Mouse (Mus musculus): ENCODE results near the gene Uqcc3. TPM values are rescaled to one million over a fixed set of nuclear protein-coding genes. Genes with fewer than 3 reads are reported as not detected.
"Not testable (repeated sequence)": the region's sequence is repeated elsewhere in the genome, so short reads cannot be mapped to it uniquely, and the experiment has no call there.

The Uqcc3 gene
- 10 to 100 TPM; 50.4 to 58.1 TPM for total RNA-seq (2021)

GRCm38 (mm10) chr19:8880311-8881033 lies at the start of gene Uqcc3:
Gene Uqcc3, minus strand, starts transcription at chr19:8880923.
- peak; percentile 92 to 94 for DNase-seq
- intact Hi-C loops (cut with DNase I) = no loop called here

- intact Hi-C loops (cut with DNase I) = no loop called here
- no peak for DNase-seq
Measured at GRCm38 (mm10) chr19:8930117-8930516, 49.4 kb upstream of the Uqcc3 start.

DNA sequence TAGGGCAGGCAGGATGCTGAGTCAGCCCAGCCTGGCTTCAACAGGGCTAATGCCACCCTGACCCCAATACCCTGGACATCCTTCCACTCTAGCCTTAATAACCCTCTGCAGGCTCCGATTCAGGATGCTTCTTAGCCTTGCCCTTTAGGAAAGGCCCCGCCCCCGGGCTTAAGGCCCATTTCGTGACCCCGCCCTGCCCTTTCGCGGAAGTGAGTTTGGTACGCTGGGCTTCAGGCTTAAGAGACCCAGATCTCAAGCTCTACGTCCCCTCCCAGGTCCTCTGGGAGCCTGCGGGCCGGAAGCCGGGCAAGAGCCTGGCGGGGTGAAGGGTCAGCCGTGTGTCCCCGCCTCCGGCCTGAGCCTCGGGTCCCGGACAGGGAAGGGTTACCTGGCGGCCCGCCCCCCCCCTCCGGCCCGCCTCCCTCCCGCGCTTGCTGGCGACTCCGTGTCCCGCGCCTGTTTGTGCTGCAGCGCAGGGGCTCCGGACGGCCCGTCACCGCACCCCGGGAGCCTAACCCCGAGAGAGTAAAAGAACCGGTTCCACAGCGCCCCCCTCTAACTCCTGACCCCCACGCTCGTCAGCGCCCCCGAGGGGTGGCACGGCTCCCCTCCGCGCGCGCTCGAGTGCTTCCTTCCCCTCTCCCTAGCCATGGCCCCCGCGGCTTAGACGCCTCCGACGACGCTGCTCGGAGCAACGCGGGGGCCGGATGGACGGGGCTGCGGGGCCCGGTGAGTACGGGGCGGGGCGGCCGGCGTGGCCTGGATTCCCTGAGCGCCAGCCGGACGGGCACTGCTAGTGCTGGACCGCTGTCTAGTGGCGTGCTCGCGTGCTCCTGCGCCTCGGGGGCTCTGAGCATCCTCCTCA lies 48.7 kb upstream of the Uqcc3 start, which contains the start of the genes Rom1 and Eml3:
Gene Rom1, minus strand, starts transcription at position 133 of the 865 bp plus-strand sequence.
Gene Eml3, plus strand, starts transcription at position 329 of the 865 bp plus-strand sequence.
- intact Hi-C loops (cut with DNase I) = no loop called here
- peak; percentile 94 to 95 for DNase-seq

- no peak for DNase-seq
- intact Hi-C loops (cut with DNase I) = no loop called here
Measured at GRCm38 (mm10) chr19:8928689-8929223, 48.0 kb upstream of the Uqcc3 start.

DNA sequence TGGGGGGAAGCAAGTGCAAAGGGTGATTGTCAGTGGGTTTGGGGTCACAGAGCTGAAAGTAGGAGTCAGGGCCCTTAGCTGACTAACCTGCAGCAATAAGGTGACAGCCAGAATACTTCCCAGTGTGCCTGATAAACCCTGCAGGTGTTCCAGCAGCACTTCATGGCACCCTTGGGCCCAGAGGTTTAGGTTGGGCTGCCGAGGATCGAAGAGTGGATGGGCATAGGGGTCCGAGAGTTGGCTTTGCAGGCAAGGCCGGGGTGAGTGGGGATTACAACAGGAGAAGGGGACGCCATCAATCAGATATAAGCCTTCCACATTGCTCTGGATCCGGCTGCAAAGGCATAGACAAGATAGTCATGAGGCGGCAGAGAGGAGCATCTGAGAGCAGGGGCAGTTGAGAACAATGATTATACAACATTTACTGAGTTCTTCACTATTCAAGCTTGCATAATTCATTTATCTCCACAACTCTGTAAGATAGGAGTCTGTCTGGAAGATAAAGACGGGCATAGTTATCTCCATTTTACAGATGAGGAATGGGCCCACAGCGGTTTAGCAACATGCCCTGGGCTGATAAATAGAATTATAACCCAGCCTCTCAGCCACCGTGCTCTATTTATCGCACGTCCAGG lies 47.3 kb upstream of the Uqcc3 start:
- intact Hi-C loops (cut with DNase I) = no loop called here
- no peak for DNase-seq

GRCm38 (mm10) chr19:8926766-8927165 lies 46.0 kb upstream of the Uqcc3 start:
- intact Hi-C loops (cut with DNase I) = no loop called here
- DNase-seq = no peak

- no peak for DNase-seq
- intact Hi-C loops (cut with DNase I) = no loop called here
Measured at GRCm38 (mm10) chr19:8921741-8922140, 41.0 kb upstream of the Uqcc3 start.

DNA sequence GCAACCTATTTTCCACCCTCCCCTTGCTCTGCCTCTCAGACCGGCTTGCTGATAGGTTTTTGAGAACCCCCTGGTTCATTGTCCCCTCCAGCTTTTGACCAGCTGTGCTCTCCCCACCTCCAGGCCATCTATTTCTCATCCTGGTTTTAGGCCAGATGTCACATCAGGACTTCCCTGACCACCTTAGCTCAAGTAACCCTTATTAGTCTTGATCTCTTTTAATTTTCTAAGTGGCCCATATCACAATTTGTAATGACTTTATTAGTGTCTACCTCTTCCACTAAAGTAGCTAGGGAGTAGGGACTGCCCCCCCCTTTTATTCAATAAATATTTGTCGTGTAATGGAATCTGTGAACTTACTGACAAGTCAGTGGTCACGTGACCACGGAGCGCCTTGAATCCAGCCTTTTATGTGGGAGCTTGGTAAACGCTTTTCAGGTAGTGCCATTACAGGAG lies 40.1 kb upstream of the Uqcc3 start:
- DNase-seq = peak in 1 of 2 experiments; percentile 52
- intact Hi-C loops (cut with DNase I) = no loop called here

DNA sequence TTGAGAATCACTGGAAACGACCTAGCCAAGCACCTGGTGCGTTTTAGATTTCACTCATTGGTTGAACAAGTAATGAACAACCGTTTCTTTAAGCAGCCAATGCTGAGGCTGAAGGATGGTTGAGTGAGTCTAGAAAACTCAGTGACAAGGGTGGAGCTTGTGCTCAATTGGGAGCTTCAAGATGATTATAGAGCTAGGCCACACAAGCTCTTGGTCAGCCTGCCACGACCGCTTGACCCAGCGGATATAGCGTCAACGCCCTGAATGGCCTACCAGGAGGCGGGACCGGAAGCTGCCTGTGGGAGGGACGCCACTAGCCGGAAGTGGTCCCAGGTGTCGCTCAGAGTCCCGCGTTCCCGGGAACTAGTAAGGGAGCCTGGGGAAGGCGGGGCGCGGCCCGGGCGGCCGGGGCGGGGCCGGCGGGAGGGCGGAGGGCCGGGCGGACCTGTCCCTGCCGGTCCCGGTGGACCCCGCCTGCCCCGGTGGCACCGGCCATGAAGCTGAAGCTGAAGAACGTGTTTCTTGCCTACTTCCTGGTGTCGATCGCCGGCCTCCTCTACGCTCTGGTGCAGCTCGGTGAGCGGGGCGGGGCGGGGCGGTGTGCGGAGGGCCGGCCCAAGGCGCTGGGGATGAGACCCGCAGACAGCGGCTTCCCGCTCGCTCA lies 39.5 kb upstream of the Uqcc3 start, which contains the start of gene B3gat3:
Gene B3gat3, plus strand, starts transcription at position 302 of the 664 bp plus-strand sequence.
- intact Hi-C loops (cut with DNase I) = no loop called here
- DNase-seq = peak; percentile 98

DNA sequence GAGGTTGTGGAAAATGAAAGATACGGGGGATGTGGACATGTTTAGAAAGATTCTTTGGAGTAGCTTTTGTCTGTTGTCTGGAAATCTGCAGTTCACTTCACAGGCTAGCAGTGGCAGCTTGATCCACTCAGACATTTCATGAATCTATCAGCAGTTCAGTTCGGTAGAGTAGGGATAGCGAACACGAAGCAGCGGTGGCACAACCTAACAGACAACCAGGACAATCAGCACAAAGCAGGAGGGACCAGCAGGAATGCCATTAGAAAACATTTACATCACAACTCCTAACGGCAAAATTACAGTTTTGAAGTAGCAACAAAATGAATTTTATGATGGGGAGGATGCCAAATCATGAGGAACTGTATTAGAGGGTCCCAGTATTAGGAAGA lies 39.0 kb upstream of the Uqcc3 start:
- intact Hi-C loops (cut with DNase I) = no loop called here
- no peak for DNase-seq

- no peak for DNase-seq
- intact Hi-C loops (cut with DNase I) = no loop called here
Measured at GRCm38 (mm10) chr19:8919000-8919399, 38.3 kb upstream of the Uqcc3 start.

- no peak for DNase-seq
- intact Hi-C loops (cut with DNase I) = no loop called here
Measured at GRCm38 (mm10) chr19:8914212-8914611, 33.5 kb upstream of the Uqcc3 start.

- intact Hi-C loops (cut with DNase I) = no loop called here
- DNase-seq = no peak
Measured at GRCm38 (mm10) chr19:8911810-8912209, 31.1 kb upstream of the Uqcc3 start.

GRCm38 (mm10) chr19:8908531-8908930 lies 27.8 kb upstream of the Uqcc3 start:
- intact Hi-C loops (cut with DNase I) = no loop called here
- DNase-seq = no peak

GRCm38 (mm10) chr19:8903412-8903811 lies 22.7 kb upstream of the Uqcc3 start:
- intact Hi-C loops (cut with DNase I) = no loop called here
- DNase-seq = no peak

DNA sequence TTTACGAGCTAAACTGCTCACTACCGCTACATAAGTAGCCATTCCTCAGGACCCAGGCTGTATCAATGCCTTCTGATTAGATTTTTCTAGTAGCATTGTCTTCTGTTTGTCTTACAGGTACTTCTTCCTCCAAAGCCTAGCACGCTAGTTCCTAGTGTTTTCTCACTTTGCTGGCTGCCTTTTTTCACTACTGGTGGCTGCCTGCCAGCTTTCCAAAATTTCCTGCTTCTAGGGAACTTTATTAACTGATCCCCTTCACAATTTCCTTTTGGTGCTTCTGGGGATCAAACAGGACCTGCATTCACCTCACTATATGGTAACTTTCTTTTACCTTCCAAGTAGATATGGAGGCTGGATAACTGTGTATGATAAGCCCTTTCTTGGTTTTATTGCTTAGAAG lies 18.4 kb upstream of the Uqcc3 start:
- DNase-seq = no peak
- intact Hi-C loops (cut with DNase I) = no loop called here

- no peak for DNase-seq
- intact Hi-C loops (cut with DNase I) = no loop called here
Measured at GRCm38 (mm10) chr19:8898576-8898975, 17.9 kb upstream of the Uqcc3 start.

- DNase-seq = peak; percentile 96 to 98
- intact Hi-C loops (cut with DNase I) = no loop called here
Measured at GRCm38 (mm10) chr19:8897865-8898495, 17.3 kb upstream of the Uqcc3 start, which contains the start of gene Ganab. Gene Ganab, plus strand, starts transcription at chr19:8898071.

DNA sequence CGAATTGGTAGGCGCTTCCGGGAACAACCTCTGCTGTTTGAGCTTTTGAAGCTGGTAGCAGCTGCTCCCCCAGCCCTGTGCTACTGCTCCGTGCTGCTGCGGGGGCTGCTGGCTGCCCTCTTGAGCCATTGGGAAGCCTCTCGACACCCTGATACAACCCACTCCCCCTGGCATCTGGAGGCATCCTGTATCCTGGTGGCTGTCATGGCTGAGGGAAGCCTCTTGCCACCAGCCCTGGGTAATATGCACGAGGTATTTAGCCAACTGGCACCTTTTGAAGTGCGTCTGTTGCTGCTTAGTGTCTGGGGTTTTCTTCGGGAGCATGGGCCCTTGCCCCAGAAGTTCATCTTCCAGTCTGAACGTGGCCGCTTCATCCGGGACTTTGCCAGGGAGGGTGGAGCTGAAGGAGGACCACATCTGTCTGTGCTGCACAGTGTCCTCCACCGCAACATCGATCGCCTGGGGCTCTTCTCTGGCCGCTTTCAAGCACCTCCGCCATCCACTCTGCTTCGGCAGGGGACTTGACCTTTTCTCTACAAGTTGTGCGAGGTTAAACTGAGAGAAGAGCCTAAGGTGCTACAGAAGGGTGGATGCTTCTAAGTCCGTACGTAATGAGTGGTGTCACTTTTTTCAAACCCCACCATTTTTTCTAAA lies 16.6 kb upstream of the Uqcc3 start:
- intact Hi-C loops (cut with DNase I) = not testable (repeated sequence)
- DNase-seq = peak; percentile 60 to 72

Measured in heart, postnatal 10 days (tissue).